Mouse (Mus musculus) mature B cell (primary cell): ENCODE measurements around the gene Mamdc4.

ENCODE experiments used
- in situ Hi-C: fragments of 300-500 bp; cut with MboI; formaldehyde crosslinking; loops from 2 replicates; pipeline ENCODE4 v1.14.3; 2019

Gene Mamdc4

GRCm38 (mm10) chr2:25526510-25527302 lies 47.9 kb downstream of the Mamdc4 start:
- in situ Hi-C loops: no loop called here
